Mouse (Mus musculus): Measurements from ENCODE around the gene Nanos1. TPM values are rescaled to one million over a fixed set of nuclear protein-coding genes. Genes with fewer than 3 reads are reported as not detected.

Gene Nanos1
- total RNA-seq (2023) = 4.6 TPM

DNA sequence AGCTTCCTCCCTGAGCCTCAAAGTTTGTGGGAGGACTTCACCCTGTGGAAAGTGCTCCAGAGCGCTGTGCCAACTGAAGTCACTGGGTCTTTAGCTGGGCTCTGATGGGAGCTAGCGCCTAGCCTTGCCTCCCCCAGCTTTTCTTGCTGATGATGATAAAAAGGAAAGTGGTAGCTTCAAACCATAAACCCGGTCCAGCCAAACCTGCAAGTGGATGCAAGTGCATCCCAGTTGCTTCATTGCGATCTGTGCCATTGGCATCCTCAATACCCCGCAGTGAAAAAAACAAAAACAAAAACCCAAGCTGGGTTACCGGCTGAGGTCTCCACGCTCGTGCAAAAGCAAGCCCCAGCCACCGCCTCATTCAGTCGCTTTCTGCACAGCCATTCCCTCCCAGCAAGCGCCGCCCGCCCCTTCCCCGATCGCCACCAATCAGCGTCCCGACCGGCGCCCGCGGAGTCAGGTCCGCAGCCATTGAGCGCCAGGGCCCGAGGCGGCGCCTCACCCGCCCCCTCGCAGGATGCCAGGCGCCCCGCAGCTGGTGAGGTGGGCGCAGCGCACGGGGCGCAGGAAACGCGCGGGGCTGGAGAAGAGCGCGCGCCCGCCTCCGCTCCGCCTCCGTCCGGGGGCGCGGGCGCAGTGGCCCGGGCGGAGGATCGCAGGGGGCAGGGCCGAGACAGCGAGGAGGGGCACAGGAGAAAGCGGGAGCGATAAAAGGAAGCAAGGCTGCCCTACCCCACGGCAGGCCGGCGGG, at the start of gene Nanos1:
Nanos1 (plus strand) TSS at position 550 of the 754 bp plus-strand sequence.

DNA sequence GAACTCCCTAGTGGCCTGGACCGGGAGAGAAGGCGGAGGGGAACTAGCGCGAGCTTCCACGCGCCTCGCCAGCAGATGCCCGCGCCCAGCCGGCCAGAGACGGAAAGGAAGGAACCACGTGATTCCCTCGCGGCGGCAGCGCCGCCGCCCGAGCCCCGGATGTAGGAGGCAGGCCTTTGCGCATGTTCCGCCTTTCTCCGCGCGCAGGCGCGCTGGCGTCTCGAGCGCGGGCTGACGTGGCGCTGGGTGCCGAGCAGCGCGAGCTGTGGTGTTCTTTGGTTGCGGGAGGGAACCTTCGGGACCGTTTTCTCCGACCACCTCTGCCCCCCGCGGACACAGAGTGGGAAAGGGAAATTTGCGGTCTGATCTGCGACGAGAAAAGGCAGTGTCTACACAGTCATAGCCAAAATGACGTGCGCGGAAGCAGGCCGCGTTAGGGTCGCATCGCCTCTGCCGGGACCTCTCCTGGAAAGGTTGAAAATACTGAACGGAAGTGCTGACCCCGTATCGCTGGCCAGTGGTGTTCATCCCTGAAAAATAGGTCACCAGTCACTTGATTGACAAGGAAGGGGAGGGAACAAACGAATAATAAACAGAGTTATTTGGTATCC, 34.9 kb downstream of the Nanos1 start, which contains the start of gene Eif3a:
Eif3a (minus strand) TSS at position 108 of the 611 bp plus-strand sequence.

Other genes with a start within 250 kb of the Nanos1 start
- 61.6 TPM for gene Cacul1, start 175.0 kb upstream of the Nanos1 start, total RNA-seq (2023)
- gene Eif3a, start 34.7 kb downstream of the Nanos1 start, total RNA-seq (2023) = 194 TPM
- gene Fam45a, start 55.6 kb downstream of the Nanos1 start, total RNA-seq (2023) = 23.9 TPM
- gene Sfxn4, start 105.5 kb downstream of the Nanos1 start, total RNA-seq (2023) = 3.3 TPM
- gene Prdx3, start 118.6 kb downstream of the Nanos1 start, total RNA-seq (2023) = 51.3 TPM
- gene Grk5, start 133.8 kb downstream of the Nanos1 start, total RNA-seq (2023) = 6.2 TPM

All from CD4-positive naive resting alpha-beta T cell, adult 57 days (primary cell).